Mouse (Mus musculus) liver, adult 2 months (tissue): Measurements from ENCODE around the gene Parp8.

Source experiments
- CTCF ChIP-seq: fragments of 200-500 bp; IDR thresholded peaks from 2 replicates; pipeline ENCODE4 v1.5.1; 2011; ENCODE audit warnings: low read depth, low read length, control low read depth
- POLR2A ChIP-seq: fragments of 200-500 bp; IDR thresholded peaks from 2 replicates; pipeline ENCODE4 v1.6.1; 2011; ENCODE audit warnings: low read length, control low read depth; ENCODE audit not compliant: insufficient read depth; ENCODE audit errors: extremely low read depth

DNA sequence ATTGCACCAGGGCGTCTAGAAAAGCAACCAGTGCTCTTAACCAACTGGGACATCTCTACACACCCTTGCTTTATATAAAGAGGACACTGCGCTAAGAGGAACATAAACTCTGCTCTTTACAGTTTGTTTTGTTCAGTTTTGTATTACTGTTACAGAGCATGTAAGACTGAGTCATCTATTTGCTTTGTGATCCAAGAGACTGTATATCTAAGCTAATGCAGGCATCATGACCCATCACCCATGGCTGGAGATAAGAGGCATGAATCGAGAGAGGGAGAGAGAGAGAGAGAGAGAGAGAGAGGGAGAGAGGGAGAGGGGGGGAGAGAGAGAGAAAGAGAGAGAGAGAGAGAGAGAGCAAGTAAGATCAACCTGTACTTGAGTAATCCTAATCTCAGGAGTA lies 24.8 kb downstream of the Parp8 start:
- TF ChIP-seq CTCF: no peak
- TF ChIP-seq POLR2A: no peak
